Mouse (Mus musculus) urinary bladder, postnatal 36 days (tissue): ENCODE data around the gene Cd36.
A peak's percentile ranks its signal among the peaks of the same experiment; 100 is the strongest.

Experiments used
- DNase-seq, 2 experiments: peaks; one replicate each; pipeline ENCODE4 v3.0.0; 2022; ENCODE audit warnings: low spot score in 2 of 2, mixed read lengths in 1 of 2

Gene Cd36

DNA sequence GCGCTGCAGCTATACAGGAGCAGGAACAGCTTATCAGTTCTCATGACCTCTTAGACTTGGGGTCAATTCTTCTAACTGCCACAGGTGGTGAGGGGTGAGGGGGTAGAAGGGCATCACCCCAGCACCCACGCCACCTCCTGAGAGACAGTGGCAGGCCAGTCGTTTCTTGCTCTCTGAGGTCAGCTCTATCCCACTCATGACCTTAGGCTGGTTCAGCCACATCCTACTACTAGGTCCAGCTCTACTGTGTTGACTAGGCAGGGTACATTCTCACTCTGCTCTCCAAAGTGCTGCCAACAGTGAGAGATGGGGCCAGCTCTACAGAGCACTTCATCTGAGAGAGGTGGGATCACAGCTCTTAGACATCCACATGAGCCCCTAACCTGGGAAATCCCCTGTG, 30.2 kb downstream of the Cd36 start:
- no peak for DNase-seq

DNA sequence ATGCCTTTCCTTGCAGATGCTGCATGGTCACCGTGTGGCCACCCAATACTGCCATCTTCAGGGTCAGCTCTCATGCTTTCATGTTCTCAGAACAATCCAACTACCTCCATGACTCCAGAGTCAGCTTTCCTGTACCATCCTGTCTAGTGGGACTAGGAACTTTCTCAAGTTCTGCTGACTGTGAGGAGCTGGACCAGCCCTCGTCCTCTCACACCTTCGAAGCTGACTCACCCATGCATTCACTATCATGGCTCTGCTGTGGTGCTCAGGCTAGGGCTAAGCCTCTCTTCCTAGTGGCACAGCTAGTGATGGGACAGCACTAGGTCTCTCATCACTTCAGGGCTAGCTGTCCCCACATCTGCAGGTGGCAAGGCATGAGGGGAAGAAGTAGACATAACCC, 30.7 kb downstream of the Cd36 start:
- no peak for DNase-seq

DNA sequence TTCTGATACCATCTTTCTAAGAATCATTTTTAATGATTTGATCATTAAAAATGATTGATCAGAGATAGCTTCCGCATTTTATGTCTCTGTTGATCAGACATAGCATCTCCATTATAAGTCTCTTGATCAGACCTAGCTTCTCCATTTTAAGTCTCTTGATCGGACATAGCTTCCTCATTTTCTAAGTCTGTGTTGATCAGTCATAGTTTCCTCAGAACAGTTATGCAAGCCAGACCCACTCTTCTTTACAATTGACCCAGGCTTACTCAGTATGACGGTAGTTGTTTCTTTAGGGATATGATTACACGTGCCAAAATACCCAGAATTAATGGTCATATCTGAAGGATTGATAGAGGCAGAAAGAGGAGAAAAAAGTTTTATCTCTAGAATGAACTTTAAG, 31.3 kb downstream of the Cd36 start:
- DNase-seq, result no peak

DNA sequence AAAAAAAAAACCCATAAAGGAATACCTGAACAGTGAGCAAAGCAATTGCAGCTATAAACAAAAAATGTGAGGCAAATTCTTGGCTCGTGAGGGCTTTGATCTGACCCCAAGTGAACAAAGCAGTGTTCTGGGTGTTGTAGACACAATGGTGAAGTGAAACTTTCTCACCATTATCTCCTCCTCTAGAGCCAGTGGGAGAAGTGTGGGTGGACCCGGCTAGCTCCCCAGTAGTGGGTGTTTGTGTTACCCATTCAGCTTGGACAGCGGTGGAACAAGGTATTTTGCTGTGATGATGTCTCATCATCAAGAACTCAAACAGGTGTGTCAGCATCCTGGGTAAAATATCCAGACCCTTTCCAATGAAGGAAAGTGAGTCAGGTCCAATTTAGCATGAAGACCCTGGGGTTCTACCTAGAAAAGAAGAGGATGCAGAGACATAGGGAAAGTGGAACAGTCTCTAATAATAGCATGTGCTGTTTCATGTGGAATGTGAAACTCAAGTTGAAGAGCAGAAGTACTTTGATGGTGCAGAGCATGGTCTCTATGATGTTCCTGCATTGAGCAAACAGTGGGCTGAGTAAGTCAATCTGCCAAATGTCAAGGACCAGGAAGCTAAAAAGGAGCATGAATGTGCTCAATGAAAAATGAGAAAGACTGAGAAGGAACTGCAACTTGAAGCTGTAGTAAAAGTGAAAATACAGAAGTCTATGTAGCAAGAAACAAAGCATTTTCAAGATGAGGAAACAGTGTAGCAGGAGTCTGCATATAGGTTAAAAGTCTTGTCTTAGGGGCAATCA, 34.3 kb downstream of the Cd36 start:
- DNase-seq, result no peak

DNA sequence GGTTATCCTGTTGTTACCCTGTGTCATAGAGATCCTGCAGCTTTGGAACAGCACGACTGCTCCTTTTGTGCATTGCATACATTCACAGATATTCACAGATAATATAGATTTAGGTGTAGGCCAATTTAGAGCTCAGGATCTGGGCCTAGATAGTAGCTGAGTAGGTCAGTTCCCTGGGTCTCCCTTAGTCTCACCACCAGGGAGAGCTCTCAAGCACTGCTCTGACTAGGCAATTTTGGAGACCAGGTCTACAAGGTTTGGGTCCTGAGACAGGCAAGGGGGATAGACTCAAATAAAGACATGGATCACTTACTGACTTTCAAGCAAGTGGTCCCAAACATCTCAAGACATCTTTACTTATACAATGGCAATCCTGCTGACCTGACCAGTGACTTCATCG, 38.0 kb downstream of the Cd36 start:
- DNase-seq, result no peak

DNA sequence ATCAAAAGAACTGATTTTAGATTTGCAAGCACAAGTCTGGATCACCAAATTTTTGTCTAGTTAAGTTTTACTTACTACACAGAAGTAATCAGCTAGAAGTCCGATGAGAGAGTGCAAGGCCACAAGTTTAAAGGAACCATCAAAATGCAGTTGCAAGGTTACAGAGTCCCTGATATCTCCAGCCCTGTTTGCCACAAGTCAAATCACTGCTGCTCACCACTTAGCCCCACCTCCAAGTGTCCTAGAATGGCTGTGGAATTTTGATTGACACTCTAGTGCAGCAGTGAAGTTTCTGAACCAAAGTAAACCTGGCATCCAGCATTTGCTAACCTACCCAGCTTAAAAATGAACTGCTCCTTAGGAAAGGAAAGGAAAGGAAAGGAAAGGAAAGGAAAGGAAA, 39.0 kb downstream of the Cd36 start:
- peak in 1 of 2 experiments; percentile 28 for DNase-seq

DNA sequence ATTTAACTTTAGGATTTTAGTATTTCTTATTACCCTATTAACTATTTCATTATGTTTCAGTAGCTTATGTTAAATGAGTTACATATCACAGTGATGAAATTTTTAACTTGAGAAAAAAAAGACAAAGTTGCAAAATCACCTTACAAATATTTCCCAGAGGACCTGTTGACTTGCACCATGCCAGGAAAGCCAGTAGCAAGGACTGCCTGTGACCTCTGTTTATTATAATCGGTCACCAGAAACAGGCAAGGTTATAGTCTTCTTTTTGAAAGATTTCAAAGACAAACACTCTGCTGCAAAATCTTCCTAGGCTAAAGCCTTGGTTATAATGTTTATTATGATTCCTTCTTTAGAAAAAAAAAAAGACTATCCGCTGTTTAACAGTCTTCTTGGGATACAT, 39.9 kb downstream of the Cd36 start:
- no peak for DNase-seq

DNA sequence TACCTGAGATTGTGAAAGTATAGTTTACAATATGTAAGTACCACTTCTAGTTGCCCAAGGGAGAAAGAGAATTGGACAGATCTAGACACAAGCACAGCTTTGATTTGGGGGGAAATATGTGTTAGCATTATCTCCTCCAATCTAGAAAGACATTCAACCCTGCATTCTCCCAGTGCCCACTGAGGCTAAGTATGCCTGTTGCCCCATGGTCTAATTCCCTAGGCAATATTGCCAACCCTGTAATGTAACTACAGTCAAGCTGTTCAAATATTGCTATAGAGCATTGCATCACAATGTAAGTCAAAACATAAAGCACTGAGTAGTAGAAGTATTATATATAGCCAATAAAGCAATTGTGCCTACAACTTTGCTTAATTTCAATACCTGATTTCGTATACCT, 40.3 kb downstream of the Cd36 start:
- DNase-seq, result no peak

DNA sequence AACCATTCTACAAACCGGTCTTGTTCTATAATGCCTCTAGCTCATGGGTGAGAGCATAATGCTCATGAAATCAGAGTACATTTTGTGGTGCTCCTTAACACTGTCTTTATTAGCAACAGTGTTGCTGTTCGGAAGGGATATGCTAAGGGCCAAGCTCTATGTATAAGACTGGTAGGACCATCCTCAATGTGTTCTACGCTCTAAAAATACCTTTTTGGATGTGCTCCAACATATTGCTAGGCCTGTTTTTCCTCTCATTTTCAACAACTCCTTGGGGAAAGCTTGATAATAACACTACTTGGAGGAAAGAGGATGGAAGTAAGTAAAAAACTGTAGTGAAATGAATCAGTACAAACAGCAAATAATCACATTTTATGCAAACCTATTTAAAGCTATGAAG, 44.7 kb downstream of the Cd36 start:
- DNase-seq, result no peak

DNA sequence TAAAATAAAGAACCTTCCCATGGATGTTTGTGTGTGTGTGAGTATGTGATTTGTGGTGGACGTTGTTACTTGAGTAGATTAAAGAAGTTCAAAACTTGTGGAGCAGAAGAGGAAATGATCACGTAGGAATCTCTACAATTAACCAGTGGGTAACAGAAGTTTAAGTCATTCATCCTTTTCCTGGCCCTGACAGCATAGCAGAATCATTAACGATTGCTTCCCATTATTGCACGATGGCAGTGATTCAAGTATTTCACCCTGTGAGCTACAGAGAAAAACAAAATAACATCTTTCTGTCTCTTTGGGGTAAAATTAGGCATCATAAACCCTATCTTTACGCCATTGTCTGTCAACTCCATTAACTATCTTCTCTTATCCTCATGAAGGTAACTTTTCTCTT, 45.3 kb downstream of the Cd36 start:
- no peak for DNase-seq

DNA sequence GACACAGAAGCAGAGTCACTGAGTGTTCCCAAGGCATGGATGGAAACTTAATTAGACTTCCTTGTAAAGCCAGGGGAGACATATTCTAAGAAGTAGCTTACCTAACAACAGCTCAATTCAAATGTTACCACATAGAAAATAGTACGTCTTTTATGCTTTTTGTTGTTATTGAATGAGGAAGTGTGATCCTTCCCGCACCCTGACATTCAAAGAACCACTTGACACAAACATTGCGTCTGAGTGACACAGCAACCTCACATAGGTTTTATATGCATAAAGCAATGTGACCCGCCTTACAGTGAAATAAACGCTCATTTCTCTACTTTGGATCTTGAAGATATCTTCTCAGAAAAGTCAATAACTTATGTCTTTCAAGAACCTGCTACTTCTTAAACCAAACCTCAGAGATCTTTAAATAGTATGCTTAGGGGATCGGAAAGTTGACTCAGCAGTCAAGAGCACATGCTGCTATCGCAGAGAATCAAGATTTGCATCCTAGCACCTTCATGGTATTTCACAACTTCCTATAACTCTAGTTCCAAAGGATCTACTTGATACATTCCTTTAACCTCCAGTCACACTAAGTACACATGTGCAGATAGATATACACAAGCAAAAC, 46.4 kb downstream of the Cd36 start:
- DNase-seq, result no peak

DNA sequence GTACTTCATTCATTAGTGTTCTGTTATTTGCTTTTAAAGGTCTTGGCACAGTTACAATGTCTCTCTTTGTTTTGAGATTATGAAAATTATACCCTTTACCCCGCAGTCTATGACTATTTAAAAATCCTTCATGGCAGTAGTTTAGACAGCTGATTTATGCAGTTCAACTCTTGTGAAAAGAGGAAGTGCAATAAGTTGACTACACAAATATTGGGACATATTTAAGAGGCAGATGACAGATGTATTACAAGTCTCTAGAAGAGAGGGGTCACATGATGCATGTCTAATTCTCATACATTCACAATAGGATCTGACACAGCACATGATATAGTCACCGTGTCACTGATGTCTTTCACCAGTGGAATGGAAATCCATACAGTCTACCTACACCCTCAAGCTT, 49.1 kb downstream of the Cd36 start:
- DNase-seq, result no peak

DNA sequence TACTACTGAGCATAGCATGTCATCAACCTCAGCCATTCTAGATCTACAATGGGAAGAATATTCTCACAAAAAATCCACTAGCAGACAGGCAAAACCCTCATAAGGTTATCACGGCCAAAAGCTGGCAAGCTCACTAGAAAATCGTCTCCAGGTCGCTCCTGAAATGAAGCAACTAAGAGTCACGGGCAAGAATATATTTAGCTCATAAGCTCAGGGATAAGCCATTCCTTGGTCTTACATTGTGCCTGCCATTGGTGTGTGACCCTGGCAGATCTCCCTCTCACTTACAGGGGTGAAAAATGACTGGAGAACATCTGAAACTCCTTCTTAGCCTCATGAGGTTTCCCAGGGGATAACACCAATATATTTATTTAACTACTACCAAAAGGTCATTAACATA, 52.2 kb downstream of the Cd36 start:
- DNase-seq, result no peak

DNA sequence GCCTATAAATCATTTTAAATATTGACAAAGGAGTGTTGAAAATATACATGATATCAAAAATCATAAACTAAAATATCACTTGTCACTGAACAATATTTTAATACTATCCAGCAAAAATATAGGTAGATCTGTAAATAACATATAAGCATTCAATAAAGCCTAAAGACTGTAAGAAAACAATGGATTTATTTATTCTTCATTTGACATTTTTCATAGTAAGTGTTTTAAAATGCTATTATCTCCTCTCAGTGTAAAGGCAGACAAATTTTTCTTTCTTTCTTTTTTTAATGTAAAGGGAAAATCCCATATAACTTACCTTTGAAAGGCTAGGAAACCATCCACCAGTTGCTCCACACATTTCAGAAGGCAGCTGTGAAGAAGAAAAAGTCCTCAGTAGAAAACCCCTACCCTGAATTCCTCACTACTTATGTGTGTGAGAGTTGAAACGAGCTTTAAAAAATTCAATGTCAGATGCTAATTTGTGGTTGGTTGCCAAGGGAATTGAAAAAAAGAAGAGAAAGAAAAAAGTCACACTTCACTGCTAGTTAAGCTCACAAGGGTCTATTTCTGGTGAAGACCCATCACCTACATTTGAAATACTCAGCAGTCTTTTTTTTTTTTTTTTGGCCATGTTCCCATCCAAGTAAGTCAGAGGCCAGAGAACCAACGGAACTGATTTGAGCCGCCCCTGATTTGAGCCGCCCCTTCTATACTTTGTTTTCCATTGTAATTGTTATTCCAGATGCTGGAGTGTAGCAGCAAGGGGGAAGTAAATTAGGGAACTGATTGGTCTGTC, 53.1 kb downstream of the Cd36 start:
- DNase-seq, result no peak

DNA sequence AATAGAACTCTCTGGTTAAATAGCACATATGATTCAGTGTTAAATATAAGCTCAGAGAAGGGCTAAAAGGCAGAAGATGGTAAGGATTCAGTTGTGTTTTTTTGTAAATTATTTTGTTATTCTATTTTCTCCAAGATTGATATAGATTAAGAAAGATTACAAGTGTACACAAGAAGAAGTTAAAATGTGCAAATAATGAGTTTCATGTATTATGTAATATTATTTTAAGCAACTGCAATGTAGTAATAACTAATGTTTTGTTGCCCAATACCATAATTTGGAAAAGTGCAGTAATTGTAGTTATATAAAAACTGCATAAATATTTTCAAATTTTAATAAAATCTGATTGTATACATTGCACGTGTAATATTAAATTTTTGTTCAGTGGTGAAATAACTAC, 54.8 kb downstream of the Cd36 start:
- no peak for DNase-seq

DNA sequence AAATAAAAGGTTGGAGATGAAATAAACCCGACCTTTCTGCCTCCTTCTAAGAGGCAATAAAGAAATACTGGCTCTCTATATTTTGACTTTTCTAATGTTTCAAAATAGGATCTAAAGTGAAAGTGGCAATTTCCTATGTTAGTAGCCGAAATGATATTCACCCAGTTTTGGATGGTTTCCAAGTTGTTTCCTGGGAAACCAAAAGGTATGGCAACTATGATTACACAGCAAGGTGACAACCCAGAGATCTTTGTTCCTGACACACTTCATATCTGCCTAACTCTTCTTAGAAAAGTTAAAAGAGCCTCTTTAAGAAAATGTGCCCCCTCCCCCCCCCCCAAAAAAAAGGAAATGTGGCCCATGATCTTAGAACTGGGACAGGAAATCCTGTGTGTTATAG, 58.1 kb downstream of the Cd36 start:
- DNase-seq, result no peak

DNA sequence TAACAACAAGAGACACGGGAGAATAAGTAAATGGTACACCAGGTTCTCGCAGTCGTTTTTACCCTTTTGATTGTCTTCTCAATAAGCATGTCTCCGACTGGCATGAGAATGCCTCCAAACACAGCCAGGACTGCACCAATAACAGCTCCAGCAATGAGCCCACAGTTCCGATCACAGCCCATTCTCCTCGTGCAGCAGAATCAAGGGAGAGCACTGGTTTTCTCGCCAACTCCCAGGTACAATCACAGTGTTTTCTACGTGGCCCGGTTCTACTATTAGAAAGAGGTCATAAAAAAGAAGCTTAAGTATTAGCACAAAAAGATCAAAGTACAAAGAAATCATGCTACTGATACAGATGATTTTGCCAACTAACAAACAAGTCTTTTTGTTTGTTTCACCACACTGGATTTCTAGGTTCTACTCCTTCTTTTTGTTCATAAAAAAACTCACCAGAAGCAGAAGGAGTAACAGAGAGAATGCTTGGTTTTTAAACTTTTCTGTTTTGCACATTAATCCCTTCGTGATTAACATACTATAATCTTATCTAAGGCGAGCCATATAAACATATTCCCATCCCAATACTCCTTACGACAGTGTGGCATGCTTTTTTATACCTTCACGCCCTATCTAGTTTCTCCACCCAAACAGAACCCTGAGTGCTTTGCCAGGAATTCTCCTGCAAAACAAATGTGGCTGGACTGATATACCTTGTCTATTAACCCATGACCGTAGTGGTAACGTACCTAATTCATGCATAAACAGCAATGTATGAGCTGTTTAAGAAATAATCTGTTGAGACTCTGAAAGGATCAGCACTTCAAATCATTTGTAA, 59.7 kb downstream of the Cd36 start:
- DNase-seq, result no peak

DNA sequence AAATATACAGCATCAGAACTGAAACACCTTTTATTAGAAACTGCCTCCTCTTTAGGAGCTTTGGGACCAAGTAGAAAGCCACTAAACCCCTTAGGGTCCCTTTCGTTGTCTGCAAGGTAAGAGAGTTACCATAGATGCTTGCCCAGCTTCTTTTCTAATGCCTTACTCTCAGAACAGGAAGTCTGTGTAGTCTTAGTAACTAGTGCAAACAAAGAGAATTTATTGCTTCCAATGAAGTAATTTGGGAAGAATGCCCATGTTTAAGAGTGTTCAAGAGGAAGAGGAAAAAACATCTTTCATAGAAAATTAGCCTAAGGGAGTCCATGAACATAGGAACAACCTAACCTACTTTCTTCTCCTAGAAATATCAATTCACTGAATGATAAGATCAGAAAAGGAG, 67.2 kb downstream of the Cd36 start:
- no peak for DNase-seq

DNA sequence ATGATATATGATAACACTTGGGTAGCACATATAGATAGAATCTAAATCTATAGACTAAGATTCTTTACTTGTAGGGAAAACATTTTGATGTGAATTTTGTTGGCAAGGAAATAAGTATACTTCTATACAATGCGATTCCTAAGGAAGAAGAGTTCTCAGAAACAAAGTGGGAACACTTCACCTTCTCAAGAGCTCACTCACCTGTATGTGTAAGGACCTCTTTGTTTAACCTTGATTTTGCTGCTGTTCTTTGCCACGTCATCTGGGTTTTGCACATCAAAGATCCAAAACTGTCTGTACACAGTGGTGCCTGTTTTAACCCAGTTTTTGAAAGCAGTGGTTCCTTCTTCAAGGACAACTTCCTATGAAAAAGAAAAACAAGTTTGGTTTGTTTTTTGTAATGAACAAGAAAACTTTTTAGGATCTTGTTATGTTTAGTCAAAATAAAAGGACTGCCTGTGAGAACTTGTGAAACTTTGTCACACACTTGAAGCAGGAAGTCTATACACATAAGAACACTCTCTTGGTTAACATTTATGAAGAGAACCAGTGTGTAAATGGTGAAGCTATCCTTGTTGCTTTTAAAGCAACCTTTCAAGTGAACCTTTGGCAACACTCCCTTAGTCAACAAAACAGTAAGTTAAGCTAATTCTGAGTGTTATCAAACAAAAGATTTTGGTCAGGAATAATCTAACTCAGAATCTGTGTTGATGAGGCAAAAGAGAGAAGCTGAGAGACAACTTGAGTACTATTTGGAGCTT, 68.2 kb downstream of the Cd36 start:
- DNase-seq, result no peak

DNA sequence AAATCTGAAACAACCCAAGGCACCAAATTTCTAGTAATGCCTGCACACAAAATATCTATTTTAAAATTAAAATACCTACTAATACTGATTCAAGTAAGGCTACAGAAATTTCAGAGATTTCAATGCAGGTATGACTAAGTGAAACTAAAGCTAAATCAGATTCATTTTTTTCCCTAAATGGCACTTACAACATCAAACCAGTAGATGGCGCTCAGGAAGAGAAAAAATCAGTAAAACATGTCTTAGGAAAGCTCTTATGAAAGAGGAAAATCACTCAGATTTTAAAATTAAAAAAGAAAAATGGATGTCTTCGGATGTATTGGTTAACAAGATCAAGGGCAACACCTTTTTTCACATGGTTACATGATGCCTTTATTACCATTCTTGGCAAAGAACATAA, 72.4 kb downstream of the Cd36 start:
- DNase-seq, result no peak

DNA sequence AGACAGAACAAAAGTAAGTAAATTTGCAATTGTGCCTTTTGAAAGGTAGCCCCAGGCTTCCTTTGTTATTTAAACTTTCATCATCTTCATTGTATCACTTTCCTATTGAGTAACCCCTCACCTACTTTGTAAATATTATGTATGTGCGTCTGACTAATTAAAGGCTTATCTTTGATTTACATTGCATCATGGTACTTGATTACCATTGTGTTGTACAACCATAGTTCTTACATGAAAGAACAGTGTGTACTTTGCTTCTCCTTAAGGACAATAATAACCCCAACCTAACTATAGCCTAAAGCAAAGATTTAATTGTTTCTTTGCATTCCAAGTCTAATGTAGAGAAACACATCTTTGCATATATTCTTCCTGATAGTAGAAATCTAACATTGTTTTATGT, 78.3 kb downstream of the Cd36 start:
- DNase-seq, result no peak
